Mouse (Mus musculus) monocyte, adult 5-6 weeks (primary cell): ENCODE data around the gene Npm1. TPM values are rescaled to one million over a fixed set of nuclear protein-coding genes. Genes with fewer than 3 reads are reported as not detected.

Experiments
- ATAC-seq: fragments of 153-309, 156-312 bp; replicated peaks from 2 replicates; pipeline ENCODE4 v1.8.0; 2017; ENCODE audit warnings: mild to moderate bottlenecking; ENCODE audit not compliant: low TSS enrichment, insufficient number of reproducible peaks, severe bottlenecking, poor library complexity, low FRiP score
- total RNA-seq: library from RNA; stranded (forward); fragments of 200-1000, 200-491, 200-594 nt; gene quantifications from 3 replicates; pipeline ENCODE4 v1.2.3, GENCODE M21; 2017

The Npm1 gene
- total RNA-seq = 743 to 848 TPM (median 840 TPM) in 3 replicates

DNA sequence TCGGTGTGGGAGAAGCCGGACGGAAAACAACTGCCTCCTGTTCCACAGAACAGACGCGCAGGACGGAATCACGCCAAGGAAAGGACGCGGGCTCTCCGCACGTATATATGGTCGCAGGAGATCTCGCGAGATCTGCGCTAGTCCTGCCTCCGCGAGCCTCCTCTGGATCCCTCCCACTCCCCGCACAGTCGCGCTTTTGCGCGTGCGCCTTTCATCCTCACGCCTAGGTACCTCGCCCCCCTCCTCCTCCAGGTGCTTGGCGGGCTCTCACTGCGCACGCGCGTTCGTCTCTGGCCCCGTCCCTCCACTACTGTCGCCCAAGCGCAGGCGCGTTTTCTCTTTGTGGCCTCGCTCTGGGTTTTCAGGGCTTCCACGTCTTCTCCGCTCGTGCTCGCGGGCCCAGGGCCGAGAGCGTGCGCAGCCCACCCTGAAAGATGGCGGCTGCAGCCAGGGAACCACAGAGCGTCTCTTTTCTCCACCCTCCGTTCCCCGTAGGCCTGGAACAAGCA, at the start of gene Npm1:
Gene Npm1 (minus strand): TSS at position 209 of the 509 bp plus-strand sequence.
- peak; percentile 100 for ATAC-seq

DNA sequence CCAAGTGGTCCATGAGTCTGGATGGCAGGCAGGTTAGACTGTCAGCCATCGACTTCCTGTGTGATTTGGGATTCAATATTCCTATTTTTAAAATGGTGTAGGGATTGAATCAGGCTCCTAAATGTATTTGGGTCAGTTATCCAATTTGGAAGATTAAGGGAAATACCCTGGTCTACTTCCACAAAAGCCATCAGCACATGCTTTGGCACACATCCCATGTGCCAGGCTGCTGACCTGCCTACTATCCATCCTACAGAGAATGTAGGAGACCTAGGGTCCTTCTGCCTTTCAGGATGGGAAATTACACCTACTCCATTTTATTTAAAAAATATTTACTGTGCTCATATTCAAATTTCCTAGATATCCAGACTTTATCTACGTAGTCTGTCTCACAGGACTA, 44.4 kb upstream of the Npm1 start:
- no peak for ATAC-seq

GRCm38 (mm10) chr11:33204966-33205365, 42.0 kb upstream of the Npm1 start:
- no peak for ATAC-seq

GRCm38 (mm10) chr11:33204329-33204705, 41.3 kb upstream of the Npm1 start:
- ATAC-seq = no peak

- no peak for ATAC-seq
Measured at GRCm38 (mm10) chr11:33203383-33204328, 40.6 kb upstream of the Npm1 start, which contains the start of gene Tlx3. Gene Tlx3 (minus strand): TSS chr11:33203589.

DNA sequence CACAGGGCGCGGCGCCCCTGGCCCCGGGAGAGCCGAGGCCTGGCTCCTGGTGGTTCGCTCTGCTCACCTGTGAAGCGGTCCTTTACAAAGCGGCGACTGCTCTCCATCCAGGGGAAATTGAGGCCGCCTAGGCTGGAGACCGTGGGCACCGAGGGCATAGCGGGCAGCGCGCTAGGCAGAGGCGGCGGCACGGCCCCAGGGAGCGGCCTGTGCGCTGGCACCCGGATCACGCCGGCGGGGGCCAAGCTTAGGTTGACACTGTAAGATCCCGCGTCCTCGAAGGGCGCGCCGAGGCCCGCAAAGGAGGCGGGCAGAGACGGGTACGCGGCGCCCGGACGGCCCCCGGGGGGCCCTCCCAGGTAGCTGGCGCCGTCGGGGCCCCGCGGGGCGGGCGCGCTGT, 40.0 kb upstream of the Npm1 start:
- no peak for ATAC-seq

GRCm38 (mm10) chr11:33202296-33202695, 39.3 kb upstream of the Npm1 start:
- no peak for ATAC-seq

GRCm38 (mm10) chr11:33201626-33202010, 38.6 kb upstream of the Npm1 start:
- no peak for ATAC-seq

DNA sequence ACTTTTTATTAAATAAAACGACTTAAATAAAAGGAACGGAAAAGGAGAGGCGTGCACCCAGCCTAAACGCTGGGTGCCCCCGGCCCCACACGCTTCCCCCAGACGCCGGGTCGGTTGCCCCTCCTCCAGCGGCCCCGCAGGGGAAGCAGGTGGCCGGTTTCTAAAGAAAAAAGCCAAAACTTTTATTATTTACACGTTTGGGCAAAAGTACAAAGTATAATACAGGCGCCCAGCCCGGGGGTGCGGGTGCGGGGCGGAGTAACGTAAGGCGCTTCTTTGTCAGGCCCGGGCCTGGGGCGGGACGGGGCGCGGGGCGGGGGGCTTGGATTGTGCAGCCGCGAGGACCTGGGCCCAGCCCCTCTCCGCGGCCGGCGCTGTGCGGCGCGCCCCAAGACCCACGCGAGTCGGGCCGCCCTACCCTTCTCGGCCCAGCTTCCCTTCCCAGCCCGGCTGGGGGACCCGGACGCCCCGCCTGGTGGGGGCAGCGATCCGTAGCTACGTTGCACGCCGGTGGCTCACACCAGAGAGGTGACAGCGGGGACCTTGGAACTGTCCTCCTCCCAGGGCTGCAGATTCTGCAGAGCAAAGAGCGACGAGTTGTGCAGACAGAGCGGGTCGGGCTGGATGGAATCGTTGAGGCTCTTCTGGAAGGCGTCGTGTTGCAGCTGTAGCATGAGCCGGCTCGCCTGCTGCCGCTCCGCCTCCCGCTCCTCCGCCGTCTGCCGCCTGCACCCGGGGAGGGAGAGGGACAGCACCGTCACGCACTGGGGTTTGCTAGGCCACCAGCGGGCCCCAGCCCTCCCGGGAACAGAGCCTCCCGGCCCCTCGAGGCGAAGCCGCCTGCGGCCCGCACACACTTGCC, 38.0 kb upstream of the Npm1 start:
- no peak for ATAC-seq

DNA sequence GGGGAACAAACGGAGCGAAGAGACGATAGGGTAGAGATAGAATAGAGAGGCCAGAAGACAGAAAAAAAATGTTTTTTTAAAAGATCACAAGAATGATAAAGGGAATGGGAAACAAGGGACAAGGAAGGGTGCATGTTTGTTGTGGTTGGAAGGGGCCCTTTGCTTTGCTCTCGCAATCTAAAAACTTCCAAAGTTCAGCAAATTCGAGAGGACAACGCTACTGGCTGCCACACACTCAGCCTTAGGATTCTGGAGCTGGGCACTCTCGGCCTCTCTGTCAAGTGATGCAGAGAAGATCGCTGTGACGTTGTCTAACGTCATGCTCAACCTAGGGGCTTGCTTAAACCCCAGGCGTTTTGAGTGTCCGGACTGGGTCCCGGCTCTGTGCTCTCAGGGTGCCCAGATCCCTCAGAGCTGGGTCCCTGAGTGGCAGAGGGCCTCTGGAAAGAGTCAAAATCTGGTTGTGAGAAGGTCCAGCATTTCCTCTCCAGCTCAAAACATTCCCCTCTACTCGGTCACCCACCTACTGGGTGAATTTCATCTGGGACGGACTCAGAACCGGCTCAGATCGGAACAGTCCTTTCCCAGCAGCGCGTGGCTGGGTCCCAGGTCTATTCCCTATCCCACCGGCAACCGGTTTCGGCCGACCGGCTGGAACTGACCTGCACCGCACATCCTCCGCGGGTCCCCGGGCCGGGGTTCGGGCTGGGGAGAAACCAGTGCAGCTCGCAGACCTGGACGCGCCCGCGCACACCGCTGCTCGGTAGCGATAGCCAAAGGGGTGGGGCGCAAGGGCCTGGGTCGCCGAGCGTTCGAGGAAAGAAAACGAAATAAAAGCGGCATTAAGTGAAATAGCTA, 37.1 kb upstream of the Npm1 start:
- no peak for ATAC-seq

- no peak for ATAC-seq
Measured at GRCm38 (mm10) chr11:33199117-33199514, 36.1 kb upstream of the Npm1 start.

DNA sequence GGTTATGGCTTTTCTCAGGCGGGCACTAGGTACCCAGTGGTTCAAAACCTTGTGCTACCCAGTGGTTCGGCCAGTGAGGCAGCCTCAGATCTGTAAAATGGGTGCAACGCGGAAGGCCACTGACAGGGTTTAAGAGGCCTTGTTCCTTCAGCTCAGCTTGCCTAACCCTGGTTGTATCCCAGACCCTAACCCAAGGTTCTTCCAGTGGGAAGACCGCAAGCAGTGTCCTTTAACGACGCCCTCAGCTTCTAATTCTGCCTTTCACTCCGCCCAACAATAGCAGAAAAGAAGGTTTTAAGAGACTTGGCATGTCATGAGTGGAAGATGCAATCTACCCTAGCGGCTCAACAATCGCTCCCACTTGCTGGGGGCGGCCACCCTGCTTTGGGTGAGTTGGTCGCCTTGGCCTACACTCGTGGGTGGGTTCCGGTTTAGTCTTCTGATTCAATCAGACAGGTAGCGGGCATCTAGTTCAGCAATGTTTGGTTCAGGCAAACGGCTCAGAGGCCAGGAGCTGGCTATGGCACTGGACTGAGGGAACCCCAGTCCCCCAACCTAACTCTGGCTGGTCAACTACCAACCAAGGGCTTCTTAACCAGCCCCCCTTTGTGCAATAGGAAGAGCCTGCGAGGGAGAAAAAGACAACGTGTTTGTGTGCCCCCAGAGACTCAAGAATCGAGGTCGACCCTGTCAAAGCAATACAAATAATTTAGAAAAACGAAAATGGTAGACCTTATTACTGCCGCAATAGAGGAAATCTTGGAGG, 35.5 kb upstream of the Npm1 start:
- no peak for ATAC-seq

GRCm38 (mm10) chr11:33197673-33198072, 34.7 kb upstream of the Npm1 start:
- no peak for ATAC-seq

DNA sequence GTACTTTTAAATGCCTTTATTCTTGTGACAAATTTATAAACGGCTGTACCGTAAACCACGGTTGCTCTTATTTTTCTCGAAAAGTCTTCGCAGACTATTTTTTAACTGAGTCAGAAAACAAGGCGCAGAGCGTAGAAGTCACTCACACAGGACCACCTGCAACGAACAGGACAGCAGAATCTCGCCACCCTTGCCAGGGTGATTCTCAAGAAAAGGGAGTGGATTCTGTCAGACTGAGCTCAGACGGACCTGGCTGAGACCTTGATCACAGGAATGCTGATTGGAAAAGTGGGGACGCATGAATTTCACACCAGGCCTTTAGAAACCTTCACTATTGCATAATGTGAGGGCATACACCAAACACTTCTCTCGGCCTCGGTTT, 34.1 kb upstream of the Npm1 start:
- ATAC-seq = no peak

GRCm38 (mm10) chr11:33196447-33197132, 33.6 kb upstream of the Npm1 start:
- no peak for ATAC-seq

- ATAC-seq = no peak
Measured at GRCm38 (mm10) chr11:33195531-33196446, 32.8 kb upstream of the Npm1 start.
